Mouse (Mus musculus) urinary bladder, adult 18-20 months (tissue): ENCODE measurements around the gene Pappa.

Experiments used
- DNase-seq, 2 experiments: peaks; one replicate each; pipeline ENCODE4 v3.0.0; 2022; ENCODE audit warnings: low spot score in 2 of 2, mixed read lengths in 2 of 2

The Pappa gene

GRCm38 (mm10) chr4:65166288-65166835 lies 42.4 kb downstream of the Pappa start:
- DNase-seq, result no peak

- no peak for DNase-seq
Observed at GRCm38 (mm10) chr4:65174505-65174904, 50.5 kb downstream of the Pappa start.

- DNase-seq, result no peak
Observed at GRCm38 (mm10) chr4:65178146-65178545, 54.2 kb downstream of the Pappa start.

GRCm38 (mm10) chr4:65187236-65187635 lies 63.3 kb downstream of the Pappa start:
- DNase-seq, result no peak

GRCm38 (mm10) chr4:65187716-65188115 lies 63.7 kb downstream of the Pappa start:
- no peak for DNase-seq

GRCm38 (mm10) chr4:65188921-65189485 lies 65.0 kb downstream of the Pappa start:
- DNase-seq, result no peak

GRCm38 (mm10) chr4:65192810-65193209 lies 68.8 kb downstream of the Pappa start:
- DNase-seq, result no peak

GRCm38 (mm10) chr4:65195971-65196370 lies 72.0 kb downstream of the Pappa start:
- no peak for DNase-seq

GRCm38 (mm10) chr4:65203666-65204065 lies 79.7 kb downstream of the Pappa start:
- DNase-seq, result no peak

GRCm38 (mm10) chr4:65205446-65205845 lies 81.5 kb downstream of the Pappa start:
- no peak for DNase-seq

GRCm38 (mm10) chr4:65209369-65210015 lies 85.5 kb downstream of the Pappa start:
- no peak for DNase-seq

GRCm38 (mm10) chr4:65216682-65217081 lies 92.7 kb downstream of the Pappa start:
- DNase-seq, result no peak

GRCm38 (mm10) chr4:65217651-65218364 lies 93.8 kb downstream of the Pappa start:
- DNase-seq, result no peak

GRCm38 (mm10) chr4:65223901-65224300 lies 99.9 kb downstream of the Pappa start:
- no peak for DNase-seq

- DNase-seq, result no peak
Observed at GRCm38 (mm10) chr4:65238540-65238998, 114.6 kb downstream of the Pappa start.

GRCm38 (mm10) chr4:65242434-65242931 lies 118.5 kb downstream of the Pappa start:
- no peak for DNase-seq

- DNase-seq, result no peak
Observed at GRCm38 (mm10) chr4:65243245-65243644, 119.3 kb downstream of the Pappa start.

GRCm38 (mm10) chr4:65245015-65245414 lies 121.0 kb downstream of the Pappa start:
- DNase-seq, result no peak

- DNase-seq, result no peak
Observed at GRCm38 (mm10) chr4:65245440-65245839, 121.5 kb downstream of the Pappa start.

GRCm38 (mm10) chr4:65252193-65252592 lies 128.2 kb downstream of the Pappa start:
- no peak for DNase-seq

- DNase-seq, result no peak
Observed at GRCm38 (mm10) chr4:65254073-65254472, 130.1 kb downstream of the Pappa start.

GRCm38 (mm10) chr4:65267066-65267465 lies 143.1 kb downstream of the Pappa start:
- DNase-seq, result no peak
